In genomic region chr2:11652196-11652595, GRCm38 (mm10) we compare ENCODE assay signal across 24 mouse cellular contexts. TPM values are rescaled to one million over a fixed set of nuclear protein-coding genes. Genes with fewer than 3 reads are reported as not detected.
DNase-seq lines count a peak whose midpoint lies in the region; ATAC-seq lines count a peak whose summit lies in the region.
"Had no signal": no experiment of that assay in that cellular context is flagged by ENCODE, and none has a peak within 500 bp of the region (broad histone marks: within the 10 kb centered on the region; RNA-seq: fewer than 3 reads in every experiment).

No protein-coding gene starts in this region.

- no peaks in the 10 kb centered on the region for H3K4me1 ChIP-seq in intestine, embryonic 16.5 days (ENCODE audit: control insufficient read depth, insufficient read depth, low read length)
- H3K4me1 ChIP-seq: embryonic facial prominence, embryonic 10.5 days; embryonic facial prominence, embryonic 12.5 days; forebrain, embryonic 12.5 days had no signal

- H3K4me3 ChIP-seq in intestine, embryonic 16.5 days (ENCODE audit: low read length), result no peak overlapping the region
- H3K4me3 ChIP-seq: embryonic facial prominence, embryonic 10.5 days; embryonic facial prominence, embryonic 12.5 days; forebrain, embryonic 12.5 days had no signal

- H3K4me2 ChIP-seq in intestine, embryonic 16.5 days (ENCODE audit: low read depth, low read length), result no peak overlapping the region
- H3K4me2 ChIP-seq: embryonic facial prominence, embryonic 12.5 days; forebrain, embryonic 12.5 days had no signal

- WGBS in intestine, embryonic 16.5 days, result 92% methylated on average over 3 of the region's 3 CpGs

- no peaks in the 10 kb centered on the region for H3K27me3 ChIP-seq in intestine, embryonic 16.5 days (replicated peaks; ENCODE audit: control insufficient read depth, insufficient read depth, low read length)
- H3K27me3 ChIP-seq: embryonic facial prominence, embryonic 12.5 days; forebrain, embryonic 12.5 days had no signal

- H3K27ac ChIP-seq in intestine, embryonic 16.5 days (ENCODE audit: low read length), result no peak overlapping the region
- H3K27ac ChIP-seq: embryonic facial prominence, embryonic 10.5 days; embryonic facial prominence, embryonic 12.5 days; forebrain, embryonic 12.5 days had no signal

- ATAC-seq in CD4-positive, CD25-positive, alpha-beta regulatory T cell, adult 4 months, result no peak
- no peak for ATAC-seq in intestine, embryonic 16.5 days
- ATAC-seq: forebrain, embryonic 14.5 days; forebrain, embryonic 16.5 days; Patski had no signal

- H3K9me3 ChIP-seq in intestine, embryonic 16.5 days (ENCODE audit: control insufficient read depth, low read length), result no peaks in the 10 kb centered on the region
- H3K9me3 ChIP-seq: embryonic facial prominence, embryonic 10.5 days; embryonic facial prominence, embryonic 12.5 days; forebrain, embryonic 12.5 days; G1E had no signal

- peak; percentile 52 for DNase-seq in CD4-positive, CD25-positive, alpha-beta regulatory T cell, adult 2 months (ENCODE audit: low read depth, low spot score)
- DNase-seq in induced T-regulatory cell, adult 2 months (ENCODE audit: low read depth), result peak; percentile 67
- DNase-seq in thymus, postnatal 25 days, result no peak
- DNase-seq: adrenal gland, adult 8-10 months; adrenal gland, postnatal 14 days; adrenal gland, postnatal 36 days; cerebellum, adult 11-12 months; cerebellum, adult 2 months; cerebellum, adult 9-10 months; cerebellum, postnatal 10 days; cerebellum, postnatal 25 days had no signal

- H3K9ac ChIP-seq in intestine, embryonic 16.5 days (ENCODE audit: low read depth, low read length), result no peak overlapping the region
- H3K9ac ChIP-seq: embryonic facial prominence, embryonic 12.5 days; forebrain, embryonic 12.5 days had no signal

- no peaks in the 10 kb centered on the region for H3K36me3 ChIP-seq in intestine, embryonic 16.5 days (ENCODE audit: control insufficient read depth, insufficient read depth, low read length)
- H3K36me3 ChIP-seq: embryonic facial prominence, embryonic 10.5 days; embryonic facial prominence, embryonic 12.5 days; forebrain, embryonic 12.5 days; G1E had no signal

RNA-seq across cellular contexts. Expression of gene Il2ra, which starts 9.6 kb away (rescaled TPM):
- polyA plus RNA-seq in CD4-positive, CD25-positive, alpha-beta regulatory T cell, adult 4 months (2017; shearing (Covaris generic)), result 100 to 1,000 TPM; 347 to 420 TPM
- polyA plus RNA-seq in intestine, embryonic 16.5 days (2015; fragmentation: Nextera tagmentation; extraction: Ambion mirVana), result 0.10 and 0.12 TPM in 2 replicates
- polyA plus RNA-seq: embryonic facial prominence, embryonic 10.5 days; embryonic facial prominence, embryonic 12.5 days; embryonic facial prominence, embryonic 14.5 days; forebrain, embryonic 12.5 days; forebrain, embryonic 14.5 days; forebrain, embryonic 16.5 days; G1E; Patski had no signal

RNA-seq across cellular contexts. Expression of gene Gm17490, which starts 26.1 kb away (rescaled TPM):
- polyA plus RNA-seq in CD4-positive, CD25-positive, alpha-beta regulatory T cell, adult 4 months (2017; shearing (Covaris generic)), result not detected
- not detected in 2 replicates for polyA plus RNA-seq in intestine, embryonic 16.5 days (2015; fragmentation: Nextera tagmentation; extraction: Ambion mirVana)
- polyA plus RNA-seq: activated CD4-positive, CD25-positive, alpha-beta regulatory T cell, adult 4 months; cerebellum, adult 2 months; cortical plate, adult 2 months; embryonic facial prominence, embryonic 10.5 days; embryonic facial prominence, embryonic 12.5 days; embryonic facial prominence, embryonic 14.5 days; forebrain, embryonic 12.5 days; forebrain, embryonic 14.5 days; forebrain, embryonic 16.5 days; frontal cortex, adult 2 months; G1E; Patski had no signal

RNA-seq across cellular contexts. Expression of gene Rbm17, which starts 48.2 kb away (rescaled TPM):
- polyA plus RNA-seq in CD4-positive, CD25-positive, alpha-beta regulatory T cell, adult 4 months (2017; shearing (Covaris generic)), result 10 to 100 TPM; 34.7 TPM
- 105 and 115 TPM in 2 replicates for polyA plus RNA-seq in intestine, embryonic 16.5 days (2015; fragmentation: Nextera tagmentation; extraction: Ambion mirVana)

RNA-seq across cellular contexts. Expression of gene Il15ra, which starts 52.9 kb away (rescaled TPM):
- polyA plus RNA-seq in CD4-positive, CD25-positive, alpha-beta regulatory T cell, adult 4 months (2017; shearing (Covaris generic)), result 10 to 100 TPM; 24.0 to 33.6 TPM
- polyA plus RNA-seq in intestine, embryonic 16.5 days (2015; fragmentation: Nextera tagmentation; extraction: Ambion mirVana), result 2.0 and 2.2 TPM in 2 replicates
- polyA plus RNA-seq: forebrain, embryonic 12.5 days; G1E had no signal

Comparison
In these comparisons a context has a peak if more than half of its experiments do, and no peak if none do; other contexts are left out.
1. RNA of gene Il2ra, which starts 9.6 kb away (polyA plus RNA-seq): 347 to 420 TPM in CD4-positive, CD25-positive, alpha-beta regulatory T cell, adult 4 months; 0.10 to 0.12 TPM in intestine, embryonic 16.5 days; every median in the first group is over 100 times any median in the second.